Mouse (Mus musculus) thymus, adult 18-20 months (tissue): Measurements from ENCODE around the gene Trim34b.
"Not testable (repeated sequence)": the region's sequence is repeated elsewhere in the genome, so short reads cannot be mapped to it uniquely, and the experiment has no call there.

Experiments used
- DNase-seq, 2 experiments: peaks; one replicate each; pipeline ENCODE4 v3.0.0; 2022; ENCODE audit warnings: mixed read lengths in 2 of 2

The Trim34b gene

GRCm38 (mm10) chr7:104329171-104329570, at the start of gene Trim34b:
Trim34b (plus strand) TSS chr7:104329471.
- not testable (repeated sequence) for DNase-seq

- DNase-seq: not testable (repeated sequence)
These were observed 41.5 kb upstream of the Trim34b start, which contains the start of gene Trim5 for GRCm38 (mm10) chr7:104287576-104288443. Trim5 (minus strand) TSS chr7:104288094.

- no peak for DNase-seq
These were observed 38.6 kb upstream of the Trim34b start for GRCm38 (mm10) chr7:104290641-104291040.

GRCm38 (mm10) chr7:104291638-104292400, 37.5 kb upstream of the Trim34b start:
- DNase-seq: no peak

- DNase-seq: no peak
These were observed 14.4 kb upstream of the Trim34b start for GRCm38 (mm10) chr7:104314796-104315353.

- DNase-seq: not testable (repeated sequence)
These were observed 13.7 kb upstream of the Trim34b start, which contains the start of gene Trim12a for GRCm38 (mm10) chr7:104315369-104316080. Trim12a (minus strand) TSS chr7:104315466.

GRCm38 (mm10) chr7:104322028-104322427, 7.2 kb upstream of the Trim34b start:
- no peak for DNase-seq

GRCm38 (mm10) chr7:104335547-104335946, 6.3 kb downstream of the Trim34b start:
- DNase-seq: not testable (repeated sequence)

GRCm38 (mm10) chr7:104340744-104341143, 11.5 kb downstream of the Trim34b start:
- DNase-seq: not testable (repeated sequence)

- DNase-seq: not testable (repeated sequence)
These were observed 18.8 kb downstream of the Trim34b start for GRCm38 (mm10) chr7:104348043-104348442.

GRCm38 (mm10) chr7:104352717-104353599, 23.7 kb downstream of the Trim34b start, which contains the start of gene Trim12c:
Trim12c (minus strand) TSS chr7:104353362.
- DNase-seq: peak; percentile 63 to 79

- DNase-seq: no peak
These were observed 24.3 kb downstream of the Trim34b start for GRCm38 (mm10) chr7:104353600-104353967.

GRCm38 (mm10) chr7:104366339-104366738, 37.1 kb downstream of the Trim34b start:
- DNase-seq: no peak

- DNase-seq: peak in 1 of 2 experiments; percentile 9
These were observed 40.6 kb downstream of the Trim34b start, which contains the start of gene Trim30b for GRCm38 (mm10) chr7:104369736-104370414. Trim30b (minus strand) TSS chr7:104369884.
